Mouse (Mus musculus) hindbrain, embryonic 15.5 days (tissue): Measurements from ENCODE around the gene Ncoa3. TPM values are rescaled to one million over a fixed set of nuclear protein-coding genes. Genes with fewer than 3 reads are reported as not detected.

Experiments
- ATAC-seq: fragments of 200-750 bp; cut with Nextera tagmentation; 2 replicates; pipeline ENCODE4 v1.8.0; 2017; ENCODE audit warnings: low read depth, moderate number of reproducible peaks, moderate TSS enrichment; ENCODE audit not compliant: low FRiP score
- H3K27ac ChIP-seq: fragments of 300-500 bp; sonication (generic); replicated peaks from 2 replicates; pipeline ENCODE4 v1.5.1; 2015; ENCODE audit warnings: mild to moderate bottlenecking, inconsistent platforms
- H3K27me3 ChIP-seq: fragments of 300-500 bp; sonication (generic); 2 replicates; pipeline ENCODE4 v1.6.1; 2015; ENCODE audit warnings: control low read depth, inconsistent platforms
- H3K36me3 ChIP-seq: fragments of 300-500 bp; sonication (generic); 2 replicates; pipeline ENCODE4 v1.6.1; 2015; ENCODE audit warnings: control low read depth, inconsistent platforms
- H3K4me1 ChIP-seq: fragments of 300-500 bp; sonication (generic); replicated peaks from 2 replicates; pipeline ENCODE4 v1.6.1; 2015; ENCODE audit warnings: control low read depth, inconsistent platforms
- H3K4me2 ChIP-seq: fragments of 300-500 bp; sonication (generic); 2 replicates; pipeline ENCODE4 v1.6.1; 2015; ENCODE audit warnings: moderate library complexity, mild to moderate bottlenecking, inconsistent platforms
- H3K4me3 ChIP-seq: fragments of 300-500 bp; sonication (generic); 2 replicates; pipeline ENCODE4 v1.5.1; 2015; ENCODE audit warnings: mild to moderate bottlenecking, inconsistent platforms
- H3K9ac ChIP-seq: fragments of 300-500 bp; sonication (generic); 2 replicates; pipeline ENCODE4 v1.6.1; 2015; ENCODE audit warnings: inconsistent platforms
- H3K9me3 ChIP-seq: fragments of 300-500 bp; sonication (generic); 2 replicates; pipeline ENCODE4 v1.6.1; 2016; ENCODE audit warnings: control low read depth, inconsistent platforms
- WGBS: fragments of 180-500 bp; shearing (Covaris S2); methylation state at CpG from one replicate; pipeline ENCODE4 v1.1.7; 2015; 5-methylcytosine and 5-hydroxymethylcytosine counted together
- polyA plus RNA-seq: library from polyadenylated mRNA; unstranded; fragments of >200 nt; fragmentation: Nextera tagmentation; extraction: Ambion mirVana; gene quantifications from 2 replicates; pipeline ENCODE4 v1.2.1, GENCODE M21; 2015

Gene Ncoa3
- polyA plus RNA-seq, 1 experiment from 2014 or later: 14.0 TPM

DNA sequence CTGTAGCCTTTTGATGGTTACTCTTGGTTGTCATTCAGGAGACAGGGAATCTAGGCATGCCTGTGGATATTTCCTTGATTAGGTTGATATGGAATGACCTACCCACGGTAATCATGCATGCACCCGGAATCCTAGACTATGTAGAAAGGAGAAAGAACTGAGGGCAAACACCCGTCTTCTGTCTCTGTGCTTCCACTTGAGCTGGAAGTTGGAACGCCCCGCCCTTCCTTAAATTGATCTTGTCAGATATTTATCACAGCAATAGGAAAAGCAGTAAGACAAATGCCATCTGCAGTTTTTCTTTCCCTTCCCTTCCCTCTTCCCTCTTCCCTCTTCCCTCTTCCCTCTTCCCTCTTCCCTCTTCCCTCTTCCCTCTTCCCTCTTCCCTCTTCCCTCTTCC, 33.5 kb downstream of the Ncoa3 start:
- Histone ChIP-seq H3K9ac (no peak overlapping the region), H3K4me2 (no peak overlapping the region), H3K4me1 (peaks cover 43% of the 10 kb centered on the region), H3K4me3 (no peak overlapping the region), H3K27ac (no peak overlapping the region), H3K36me3 (no peaks in the 10 kb centered on the region), H3K27me3 (no peaks in the 10 kb centered on the region), H3K9me3 (no peaks in the 10 kb centered on the region)
- no peak for ATAC-seq
- 87% methylated on average over 5 of the region's 5 CpGs for WGBS

DNA sequence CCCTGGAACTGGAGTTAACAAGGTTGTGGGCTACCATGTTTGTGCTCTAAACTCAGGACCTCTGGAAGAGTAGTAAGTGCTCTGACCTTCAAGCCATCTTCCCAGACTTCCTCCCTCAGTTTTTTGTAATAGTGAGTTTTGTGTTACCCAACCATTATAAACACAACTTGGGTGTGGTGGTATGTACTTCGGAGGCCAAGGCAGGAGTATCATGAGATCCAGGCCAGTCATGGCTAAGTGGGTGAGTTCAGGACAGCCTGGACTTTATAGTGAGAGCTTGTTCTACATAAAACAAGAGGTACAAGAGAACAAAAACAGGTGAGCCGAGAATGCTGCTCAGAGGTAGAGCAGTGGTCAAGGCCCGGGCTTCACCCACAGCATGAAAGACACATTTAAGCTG, 35.4 kb downstream of the Ncoa3 start:
- no peak overlapping the region for H3K4me3 ChIP-seq
- peaks cover 33% of the 10 kb centered on the region for H3K4me1 ChIP-seq
- ATAC-seq: no peak
- H3K4me2 ChIP-seq: no peak overlapping the region
- no peak overlapping the region for H3K9ac ChIP-seq
- H3K27ac ChIP-seq: no peak overlapping the region
- 94% methylated on average over 3 of the region's 3 CpGs for WGBS
- no peaks in the 10 kb centered on the region for H3K9me3 ChIP-seq
- no peaks in the 10 kb centered on the region for H3K36me3 ChIP-seq
- no peaks in the 10 kb centered on the region for H3K27me3 ChIP-seq

DNA sequence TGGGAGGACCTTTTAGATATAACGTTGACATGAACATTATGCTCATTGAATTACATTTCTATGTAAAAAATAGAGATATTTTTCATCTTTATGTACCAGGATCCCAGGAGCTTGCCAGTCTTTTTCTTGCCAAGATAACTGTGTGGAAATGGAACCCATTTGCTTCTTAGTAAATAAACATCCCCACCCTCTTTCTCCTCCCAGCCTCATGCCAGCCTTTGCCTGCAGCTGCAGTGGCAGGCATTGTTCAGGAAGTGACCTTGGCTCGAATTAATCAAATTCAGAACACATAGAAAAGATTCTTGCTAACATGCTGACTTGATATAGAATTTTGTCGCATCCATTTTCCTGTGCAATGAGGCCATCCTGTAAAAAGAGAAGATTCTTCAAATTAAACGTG, 36.8 kb downstream of the Ncoa3 start:
- H3K4me2 ChIP-seq: no peak overlapping the region
- peaks cover 27% of the 10 kb centered on the region for H3K4me1 ChIP-seq
- 40% methylated on average over 4 of the region's 4 CpGs for WGBS
- no peak overlapping the region for H3K9ac ChIP-seq
- no peak for ATAC-seq
- no peaks in the 10 kb centered on the region for H3K27me3 ChIP-seq
- 0 out of 2 replicates have a peak overlapping the region, but pooled peaks have one; percentile 6 for H3K27ac ChIP-seq
- no peak overlapping the region for H3K4me3 ChIP-seq
- H3K36me3 ChIP-seq: no peaks in the 10 kb centered on the region
- no peaks in the 10 kb centered on the region for H3K9me3 ChIP-seq

DNA sequence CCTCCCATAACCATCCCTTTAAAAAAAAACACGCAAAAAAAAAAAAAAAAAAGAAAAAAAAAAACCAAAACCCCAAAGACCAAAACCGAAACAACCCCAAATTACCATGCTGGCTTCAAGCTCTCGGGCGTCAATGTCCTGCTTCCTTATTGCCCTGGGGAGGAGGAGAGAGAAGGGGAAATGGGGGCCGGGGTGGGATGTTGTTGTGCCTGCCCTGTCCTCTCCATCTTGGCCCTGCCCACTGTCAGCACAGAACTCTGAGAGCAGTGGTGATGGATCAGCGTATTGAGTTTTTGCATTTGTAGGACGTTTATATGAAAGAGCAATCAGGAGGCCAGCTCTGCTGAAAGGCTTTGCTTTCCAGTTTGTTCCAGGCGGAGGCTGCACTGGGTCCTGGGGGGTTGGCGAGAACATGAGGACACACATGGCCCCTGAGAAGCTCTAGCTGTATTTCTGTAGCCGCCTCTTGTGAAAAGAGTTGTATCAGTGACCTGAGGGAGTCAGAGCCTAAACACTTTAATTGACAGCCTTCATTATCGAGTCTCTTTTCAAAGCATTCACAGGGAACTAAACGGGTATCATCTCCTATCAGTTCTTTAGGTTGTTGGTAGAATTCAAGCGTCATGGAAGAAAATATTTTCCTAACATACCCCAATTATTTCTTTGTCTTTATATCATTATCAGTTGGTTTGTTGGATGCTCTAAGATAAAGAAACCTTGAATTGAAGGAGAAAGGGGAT, 38.0 kb downstream of the Ncoa3 start:
- H3K27ac ChIP-seq: peak overlapping the region; percentile 58
- H3K36me3 ChIP-seq: peaks cover 3% of the 10 kb centered on the region; the same call in 1 of the 2 replicates
- ATAC-seq: no peak
- H3K9ac ChIP-seq: peak overlapping the region; percentile 11; the same call in 1 of the 2 replicates
- H3K27me3 ChIP-seq: no peaks in the 10 kb centered on the region
- H3K4me1 ChIP-seq: peaks cover 27% of the 10 kb centered on the region
- 14% methylated on average over 13 of the region's 13 CpGs for WGBS
- no peaks in the 10 kb centered on the region for H3K9me3 ChIP-seq
- peak overlapping the region; percentile 46 for H3K4me2 ChIP-seq
- 0 out of 2 replicates have a peak overlapping the region, but pooled peaks have one; percentile 6 for H3K4me3 ChIP-seq

DNA sequence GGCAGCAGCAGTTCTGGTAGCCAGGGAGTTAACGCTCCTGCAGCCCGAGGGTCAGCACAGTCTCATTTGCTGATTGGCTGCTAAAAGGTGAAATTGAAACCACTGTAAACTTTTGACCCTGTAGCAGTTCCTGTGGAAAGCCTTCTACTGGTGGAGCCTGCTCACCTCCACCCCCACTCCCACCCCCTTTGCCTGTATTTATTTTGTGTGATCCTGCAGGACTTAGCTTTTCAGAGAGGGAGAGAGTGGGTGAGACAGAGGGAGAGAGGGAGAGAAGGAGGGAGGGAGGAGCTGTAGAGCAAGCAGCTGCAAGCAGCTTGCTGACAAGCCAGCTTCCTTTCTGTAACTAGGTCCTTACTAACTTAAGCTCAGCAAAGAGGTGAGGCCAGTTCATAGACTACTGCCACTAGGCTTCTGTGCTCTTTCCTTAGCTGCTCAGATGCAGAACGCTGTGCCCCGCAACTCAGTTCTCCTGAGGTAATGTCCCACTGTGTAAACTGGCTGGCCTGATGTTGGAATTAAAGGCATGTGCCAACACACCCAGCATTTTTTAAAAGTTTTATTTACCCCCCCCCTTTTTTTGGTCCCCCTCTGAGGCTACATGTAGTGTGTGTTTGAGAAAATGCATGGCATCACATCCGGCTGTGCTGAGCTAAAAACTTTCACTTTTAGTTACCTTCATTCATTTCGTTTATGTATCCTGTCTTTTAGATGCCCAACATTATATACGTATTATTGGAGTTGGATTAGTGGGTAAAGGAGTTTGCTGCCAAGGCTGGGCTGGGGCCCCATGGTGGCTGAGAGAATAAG, 38.9 kb downstream of the Ncoa3 start:
- Histone ChIP-seq H3K9me3 (no peaks in the 10 kb centered on the region), H3K4me3 (0 out of 2 replicates have a peak overlapping the region, but pooled peaks have one; percentile 6), H3K27ac (peak overlapping the region; percentile 58), H3K4me1 (peaks cover 27% of the 10 kb centered on the region), H3K4me2 (peak overlapping the region; percentile 46), H3K36me3 (peaks cover 3% of the 10 kb centered on the region; the same call in 1 of the 2 replicates), H3K27me3 (no peaks in the 10 kb centered on the region), H3K9ac (no peak overlapping the region)
- WGBS: 32% methylated on average over 7 of the region's 7 CpGs
- ATAC-seq: peak; percentile 78; the same call in 1 of the 2 replicates

DNA sequence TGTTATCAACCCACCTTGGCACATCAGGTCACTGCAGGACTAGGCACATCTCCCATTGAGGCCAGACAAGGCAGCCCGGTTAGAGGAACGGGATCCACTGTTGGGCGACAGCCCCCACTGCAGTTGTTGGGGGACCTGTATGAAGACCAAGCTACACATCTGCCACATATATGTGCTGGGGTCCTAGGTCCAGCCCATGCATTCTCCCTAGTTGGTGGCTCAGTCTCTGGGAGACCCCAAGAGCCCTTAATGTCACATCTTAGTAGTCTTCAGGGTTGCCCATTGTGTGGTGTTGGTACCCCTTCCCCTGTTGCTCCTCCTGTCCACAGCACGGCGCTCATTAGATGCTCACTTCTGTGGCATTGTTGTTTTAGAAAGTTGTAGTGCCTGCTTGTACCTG, 40.2 kb downstream of the Ncoa3 start:
- Histone ChIP-seq H3K9ac (no peak overlapping the region), H3K4me1 (peaks cover 27% of the 10 kb centered on the region), H3K27me3 (no peaks in the 10 kb centered on the region), H3K9me3 (no peaks in the 10 kb centered on the region), H3K4me3 (no peak overlapping the region), H3K36me3 (peaks cover 3% of the 10 kb centered on the region; the same call in 1 of the 2 replicates), H3K27ac (no peak overlapping the region), H3K4me2 (no peak overlapping the region)
- 91% methylated on average over 5 of the region's 5 CpGs for WGBS
- ATAC-seq: no peak

DNA sequence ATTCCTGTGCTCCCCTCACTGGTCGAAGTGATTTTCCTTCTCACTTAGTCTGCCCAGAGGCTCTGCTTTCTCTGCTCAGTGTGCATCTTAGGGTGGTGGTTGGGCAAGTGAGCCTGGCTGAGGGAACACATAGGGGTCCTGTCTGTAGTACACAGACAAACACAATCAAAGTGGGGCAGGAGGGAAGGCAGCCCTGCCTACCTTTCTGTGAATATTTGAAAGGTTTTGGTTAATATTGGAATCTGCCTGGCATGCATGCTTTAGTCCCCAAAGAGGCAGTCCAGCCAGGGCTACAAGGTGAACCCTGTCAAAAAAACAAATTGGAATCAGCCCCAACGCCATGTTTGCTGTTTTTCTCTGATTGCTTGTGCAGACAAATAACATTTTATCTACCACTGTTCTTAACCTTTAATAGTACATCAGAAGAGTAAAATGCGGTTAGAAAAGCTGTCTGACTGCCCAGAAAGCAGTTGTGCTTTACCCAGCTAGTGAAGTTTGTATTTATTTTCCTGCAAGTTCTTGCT, 42.6 kb downstream of the Ncoa3 start:
- Histone ChIP-seq H3K9ac (no peak overlapping the region), H3K27me3 (no peaks in the 10 kb centered on the region), H3K9me3 (no peaks in the 10 kb centered on the region), H3K4me2 (no peak overlapping the region), H3K4me1 (peaks cover 18% of the 10 kb centered on the region), H3K36me3 (peaks cover 3% of the 10 kb centered on the region; the same call in 1 of the 2 replicates), H3K27ac (no peak overlapping the region), H3K4me3 (no peak overlapping the region)
- ATAC-seq: no peak
- 65% methylated on average over 3 of the region's 3 CpGs for WGBS

DNA sequence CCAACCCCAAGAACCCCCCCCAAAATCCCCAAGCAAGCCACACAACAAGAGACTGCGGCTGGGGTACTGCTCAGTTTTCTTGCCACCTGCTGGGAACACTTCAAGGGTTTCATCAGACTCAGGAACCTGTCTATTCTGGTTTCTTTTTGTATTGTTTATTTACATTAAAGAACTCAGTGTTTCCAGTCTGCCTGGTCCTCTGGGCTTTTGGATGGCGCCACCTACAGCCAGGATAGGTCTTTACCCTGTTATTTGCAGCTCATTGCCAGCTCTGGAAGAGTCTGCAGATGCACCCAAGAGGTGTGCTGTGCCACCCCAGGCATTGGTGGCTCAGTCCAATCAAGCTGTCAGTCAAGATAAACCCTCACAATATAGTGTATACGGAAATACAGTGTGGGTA, 43.3 kb downstream of the Ncoa3 start:
- no peak overlapping the region for H3K4me3 ChIP-seq

DNA sequence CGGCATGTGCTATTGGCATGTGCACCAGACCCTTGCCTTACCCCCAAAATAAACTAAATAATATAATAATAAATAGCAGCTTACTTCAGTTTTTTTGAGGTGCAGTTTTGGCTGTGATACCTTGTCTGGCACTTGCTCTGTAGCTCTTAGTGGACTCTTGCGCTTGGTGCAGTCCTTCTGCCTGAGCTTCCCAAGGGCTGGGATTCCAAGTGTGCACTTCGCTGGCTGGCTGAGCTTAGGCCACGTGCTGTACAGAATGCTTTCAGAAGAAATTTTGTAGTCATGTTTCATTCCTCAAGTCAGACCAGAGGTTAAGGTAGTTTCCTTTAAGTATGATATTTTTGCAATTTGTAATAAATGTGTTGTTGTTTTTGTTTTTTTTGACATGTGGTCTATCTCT, 47.2 kb downstream of the Ncoa3 start:
- 91% methylated on average over 4 of the region's 4 CpGs for WGBS
- H3K27ac ChIP-seq: no peak overlapping the region

More for the DNA sequence above, 43.3 kb downstream of the Ncoa3 start:
- WGBS: 51% methylated on average over 3 of the region's 3 CpGs
- H3K9me3 ChIP-seq: no peaks in the 10 kb centered on the region
- no peak for ATAC-seq
- no peak overlapping the region for H3K9ac ChIP-seq
- peaks cover 3% of the 10 kb centered on the region; the same call in 1 of the 2 replicates for H3K36me3 ChIP-seq
- no peak overlapping the region for H3K27ac ChIP-seq
- H3K4me1 ChIP-seq: peaks cover 11% of the 10 kb centered on the region
- H3K4me2 ChIP-seq: no peak overlapping the region
- H3K27me3 ChIP-seq: no peaks in the 10 kb centered on the region

DNA sequence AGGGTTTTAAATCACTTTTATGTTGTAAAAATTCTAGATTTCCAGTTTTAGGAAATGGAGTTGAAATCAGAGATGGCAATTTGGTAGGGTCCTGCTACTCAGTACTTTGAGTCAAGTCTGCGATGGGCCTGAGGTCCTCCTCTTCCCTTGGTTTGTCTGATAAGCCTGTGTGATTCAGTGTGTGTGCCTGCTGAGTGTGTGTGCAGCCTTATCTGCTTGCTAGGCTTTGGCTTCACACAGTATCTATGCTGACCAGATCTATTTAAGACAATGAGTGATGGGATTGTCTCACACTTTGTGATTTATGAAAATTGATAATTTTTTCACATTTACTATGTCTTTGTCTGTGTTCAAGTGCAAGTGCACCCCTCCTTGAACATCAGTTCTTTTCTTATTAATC, 50.1 kb downstream of the Ncoa3 start:
- no peak overlapping the region for H3K4me2 ChIP-seq
- no peak overlapping the region for H3K4me3 ChIP-seq
- no peaks in the 10 kb centered on the region for H3K9me3 ChIP-seq
- no peak overlapping the region for H3K27ac ChIP-seq
- no peak overlapping the region for H3K9ac ChIP-seq
- 93% methylated on average over 1 of the region's 1 CpGs for WGBS
- H3K27me3 ChIP-seq: no peaks in the 10 kb centered on the region
- no peak for ATAC-seq
- H3K36me3 ChIP-seq: peaks cover 1% of the 10 kb centered on the region; the same call in 1 of the 2 replicates
- peaks cover 16% of the 10 kb centered on the region; the same call in 1 of the 2 replicates for H3K4me1 ChIP-seq

More for the DNA sequence above, 47.2 kb downstream of the Ncoa3 start:
- Histone ChIP-seq H3K4me2 (no peak overlapping the region), H3K9me3 (no peaks in the 10 kb centered on the region), H3K27me3 (no peaks in the 10 kb centered on the region), H3K4me3 (no peak overlapping the region), H3K9ac (no peak overlapping the region), H3K4me1 (0 out of 2 replicates have a peak, but pooled peaks cover 5% of the 10 kb centered on the region), H3K36me3 (peaks cover 3% of the 10 kb centered on the region; the same call in 1 of the 2 replicates)
- no peak for ATAC-seq

DNA sequence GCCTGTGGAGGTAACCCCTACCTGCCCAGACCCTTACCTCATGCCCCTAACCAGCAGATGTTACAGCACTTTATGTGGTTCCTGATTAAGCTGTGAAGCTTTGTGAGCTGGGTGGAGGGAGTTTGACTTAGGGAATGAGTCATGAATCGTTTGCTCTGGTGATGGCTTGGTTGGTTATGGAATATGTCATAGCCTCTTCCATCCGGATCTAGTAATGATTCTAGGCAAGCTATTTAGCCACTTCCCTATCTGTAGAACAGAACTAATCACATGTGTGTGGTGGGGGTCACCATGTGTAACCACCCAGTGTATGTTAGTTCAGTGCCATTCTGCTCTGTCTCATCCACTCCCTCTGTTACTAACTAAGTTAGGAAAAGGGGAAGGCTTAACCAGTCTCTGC, 52.6 kb downstream of the Ncoa3 start:
- H3K27me3 ChIP-seq: no peaks in the 10 kb centered on the region
- H3K9me3 ChIP-seq: no peaks in the 10 kb centered on the region
- H3K9ac ChIP-seq: no peak overlapping the region
- peaks cover 16% of the 10 kb centered on the region; the same call in 1 of the 2 replicates for H3K4me1 ChIP-seq
- H3K36me3 ChIP-seq: peaks cover 20% of the 10 kb centered on the region
- ATAC-seq: no peak
- no peak overlapping the region for H3K27ac ChIP-seq
- no peak overlapping the region for H3K4me2 ChIP-seq
- H3K4me3 ChIP-seq: no peak overlapping the region
- WGBS: 77% methylated on average over 2 of the region's 2 CpGs
